Mouse (Mus musculus): ENCODE measurements around the gene Helz. TPM values are rescaled to one million over a fixed set of nuclear protein-coding genes. Genes with fewer than 3 reads are reported as not detected.
"Not testable (repeated sequence)": the region's sequence is repeated elsewhere in the genome, so short reads cannot be mapped to it uniquely, and the experiment has no call there.

Gene Helz
- total RNA-seq, 2 experiments from 2014 or later: 14.7 to 16.9 TPM

DNA sequence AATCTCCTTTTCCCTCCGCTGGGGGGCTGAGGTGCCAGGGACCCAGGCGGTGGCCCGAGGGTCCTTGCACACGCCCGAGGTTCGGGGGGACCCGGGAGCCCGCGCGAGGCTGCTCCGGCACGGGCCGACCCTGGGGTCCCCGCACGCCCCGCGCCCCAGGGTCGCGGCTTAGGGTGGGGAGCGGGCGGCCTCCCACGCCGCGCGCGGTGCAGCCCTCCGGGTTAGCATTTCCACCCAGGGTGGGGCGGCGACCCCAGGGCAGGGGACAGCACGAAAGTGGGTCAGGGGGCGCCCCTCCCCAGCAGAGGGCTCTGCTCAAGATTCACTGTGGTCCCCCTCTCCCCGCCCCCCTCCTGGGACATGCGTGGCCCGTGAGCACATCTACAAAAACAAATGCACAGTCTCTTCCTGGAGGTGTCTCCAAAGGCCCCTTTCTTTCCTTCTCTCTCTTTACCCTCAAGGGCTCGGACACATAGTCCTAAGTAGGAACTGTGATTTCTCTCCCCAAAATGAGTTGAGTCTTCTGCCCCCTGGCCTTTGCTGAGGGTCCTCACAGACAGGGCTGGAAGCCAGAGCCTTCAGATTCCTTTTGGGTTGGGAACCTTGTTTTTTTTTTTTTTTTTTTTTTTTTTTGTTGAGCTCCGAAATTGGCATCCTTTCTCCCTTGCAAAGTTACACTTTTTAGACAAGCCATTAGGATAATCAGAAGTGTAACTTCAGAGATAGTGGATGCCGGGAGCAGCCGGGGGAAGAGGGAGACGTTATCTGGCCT lies 660 bp downstream of the Helz start:
- peak; percentile 13 for DNase-seq

DNA sequence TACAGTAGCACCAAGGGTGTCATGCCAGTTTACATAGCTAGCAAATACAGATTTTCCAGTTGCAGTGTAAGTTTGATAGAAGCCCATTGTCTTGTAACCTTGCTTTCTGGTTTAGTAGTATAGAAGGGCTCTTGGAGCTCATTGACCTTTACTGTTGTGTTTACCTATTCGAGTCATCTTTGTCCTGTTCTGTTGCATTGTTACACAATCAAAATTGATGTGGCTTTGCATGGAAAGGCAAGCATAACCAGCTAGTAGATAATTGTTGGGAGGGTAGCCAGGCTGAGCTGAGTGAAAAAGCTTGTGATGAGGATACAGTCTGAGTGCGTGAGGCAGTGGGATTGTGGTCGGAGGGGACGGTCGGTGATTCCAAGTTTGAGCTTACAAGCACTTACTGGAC lies 12.1 kb downstream of the Helz start:
- DNase-seq: no peak

DNA sequence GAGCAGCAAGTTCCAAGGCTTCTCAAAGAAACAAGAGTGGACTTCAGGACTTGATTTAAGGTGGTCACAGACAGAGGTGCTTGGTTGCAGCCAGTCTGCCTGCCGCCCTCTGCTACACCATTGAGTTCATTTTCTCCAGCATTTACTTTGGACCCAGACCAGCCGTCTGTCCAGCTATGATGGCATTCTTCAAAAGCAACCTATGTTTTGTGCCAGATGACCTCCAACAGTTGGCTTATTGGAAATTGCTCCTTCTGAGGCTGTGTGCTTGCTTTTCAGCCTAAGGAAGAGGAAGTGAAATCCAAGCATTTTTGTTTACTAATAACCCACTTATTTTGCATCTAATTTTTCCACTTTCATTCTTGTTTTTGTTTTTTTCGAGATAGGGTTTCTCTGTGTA lies 19.7 kb downstream of the Helz start:
- no peak for DNase-seq

DNA sequence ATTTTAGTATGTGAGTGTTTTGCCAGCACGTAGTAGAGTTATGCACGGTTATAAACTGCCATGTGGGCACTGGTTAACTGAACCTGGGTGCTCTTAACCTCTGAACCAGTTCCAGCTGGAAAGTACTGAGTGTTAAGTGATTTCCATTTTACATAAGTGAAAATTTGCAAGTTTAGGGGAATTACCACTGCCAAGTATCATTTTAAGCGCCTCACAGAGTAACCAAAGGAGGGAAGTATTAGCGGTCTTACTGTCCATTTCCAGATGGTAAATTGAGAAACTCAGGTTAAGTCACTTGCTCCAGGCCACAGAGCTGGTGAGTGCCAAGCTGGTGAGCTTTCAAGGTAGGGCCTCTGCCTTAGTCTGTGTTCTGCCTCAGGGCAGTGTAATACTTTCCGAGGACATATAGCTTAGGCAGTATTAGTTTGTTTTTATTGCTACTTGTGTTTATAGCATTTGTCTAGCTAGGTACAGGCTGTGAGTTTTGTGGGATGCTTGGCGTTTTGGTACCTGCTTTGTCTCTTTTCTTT lies 20.8 kb downstream of the Helz start:
- DNase-seq: no peak

DNA sequence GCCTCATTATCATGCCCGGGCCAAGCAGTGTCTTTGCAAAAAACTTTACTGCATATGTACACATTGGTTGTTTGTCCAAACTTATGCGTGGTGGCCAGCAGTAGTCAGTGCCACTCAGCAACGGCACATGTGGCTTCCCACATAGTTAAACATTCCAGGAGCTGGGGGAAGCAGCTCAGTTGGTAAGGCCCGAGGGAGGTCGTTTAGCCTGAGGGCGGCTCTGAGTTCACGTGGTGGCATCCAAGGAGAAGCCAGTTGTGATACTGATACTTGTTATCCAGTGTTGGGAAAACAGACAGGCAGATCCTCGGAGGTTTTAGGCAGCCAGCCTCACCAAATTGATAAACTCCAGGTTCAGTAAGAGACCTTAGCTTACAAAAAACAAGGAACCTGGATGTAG lies 23.2 kb downstream of the Helz start:
- not testable (repeated sequence) for DNase-seq

DNA sequence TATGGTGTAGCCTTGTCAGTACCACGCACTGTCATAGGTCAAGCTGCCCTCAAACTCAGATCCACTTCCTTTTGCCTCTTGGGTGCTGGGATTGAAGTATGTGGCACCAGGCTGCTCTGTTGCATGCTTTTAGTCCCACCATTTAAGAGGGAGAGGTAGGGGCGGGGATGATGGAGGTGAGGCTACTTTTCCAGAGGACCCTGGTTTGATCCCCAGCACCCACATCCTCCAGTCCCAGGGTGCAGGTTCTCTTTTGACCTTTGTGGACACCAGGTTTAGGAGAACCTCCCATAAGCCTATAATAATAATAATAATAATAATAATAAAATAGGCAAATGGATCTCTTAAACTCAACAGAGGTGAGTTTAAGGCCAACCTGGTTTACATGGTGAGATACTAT lies 23.6 kb downstream of the Helz start:
- no peak for DNase-seq

DNA sequence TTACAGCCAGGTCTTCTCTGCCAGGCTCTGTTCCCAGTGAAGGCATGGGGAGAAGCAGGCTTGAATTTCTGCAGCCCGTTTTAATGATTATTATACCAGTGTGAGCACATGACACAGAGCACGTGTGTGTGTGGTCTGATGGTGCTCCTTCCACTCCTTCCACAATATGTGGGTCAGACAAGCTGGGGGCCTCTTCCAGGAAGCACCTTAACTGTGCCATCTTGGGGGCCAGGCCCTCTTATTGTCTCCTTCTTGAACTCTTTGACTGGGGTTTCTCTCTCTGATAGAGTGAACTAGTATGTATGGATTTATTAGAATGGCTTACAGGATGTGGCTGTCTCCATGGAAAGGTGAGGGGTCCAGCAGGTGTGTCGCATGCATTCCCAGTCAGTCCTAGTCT lies 24.8 kb downstream of the Helz start:
- DNase-seq: no peak

DNA sequence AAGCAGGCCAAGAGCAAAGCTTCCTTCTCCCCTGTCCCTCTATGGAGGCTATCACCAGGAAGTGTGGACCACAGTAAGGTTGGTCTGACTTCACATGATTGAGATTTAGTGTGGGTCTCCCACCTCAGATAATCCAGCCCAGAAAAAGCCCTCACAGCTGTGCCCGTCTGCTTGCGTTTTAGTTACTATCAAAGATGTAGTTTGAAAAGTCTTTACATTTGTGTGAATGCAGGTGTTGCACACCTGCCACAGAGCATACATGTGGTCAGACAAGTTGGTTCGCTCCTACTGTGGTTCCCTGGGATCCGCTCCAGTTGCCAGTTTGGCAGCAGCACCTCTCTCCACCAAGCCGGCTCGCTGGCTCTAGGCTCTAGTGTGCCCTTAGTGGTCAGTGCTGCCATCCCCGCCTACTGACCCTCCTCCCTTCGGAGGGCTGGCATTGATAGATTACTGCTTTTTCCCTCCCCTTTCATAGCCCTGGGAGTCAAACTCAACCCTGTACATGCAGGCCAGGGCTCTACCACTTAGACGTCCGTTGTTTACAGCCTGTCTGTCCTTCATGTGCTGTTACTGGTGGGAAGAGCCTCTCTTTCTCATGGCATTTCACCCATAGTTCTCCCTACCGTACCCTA lies 25.4 kb downstream of the Helz start:
- peak; percentile 20 for DNase-seq

DNA sequence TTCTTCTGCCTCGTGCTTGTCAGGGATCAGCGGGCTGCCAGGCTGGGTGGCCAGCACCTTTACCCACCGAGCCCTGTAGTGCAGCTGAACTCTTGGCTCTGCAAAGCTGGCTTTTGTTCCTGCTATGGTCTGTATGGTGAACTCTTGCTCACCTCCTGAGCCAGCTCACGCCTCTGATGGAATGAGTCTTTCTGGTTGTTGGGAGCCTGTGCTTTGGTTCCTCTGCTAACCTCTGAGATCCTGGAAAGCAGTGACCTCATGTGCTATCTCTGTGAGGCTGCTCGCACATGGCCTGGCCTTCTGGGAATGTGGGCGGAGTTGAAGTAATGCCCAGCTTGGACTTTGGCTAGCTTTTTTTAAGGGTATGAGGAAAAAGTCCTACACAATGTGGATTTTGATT lies 26.1 kb downstream of the Helz start:
- DNase-seq: peak; percentile 52

DNA sequence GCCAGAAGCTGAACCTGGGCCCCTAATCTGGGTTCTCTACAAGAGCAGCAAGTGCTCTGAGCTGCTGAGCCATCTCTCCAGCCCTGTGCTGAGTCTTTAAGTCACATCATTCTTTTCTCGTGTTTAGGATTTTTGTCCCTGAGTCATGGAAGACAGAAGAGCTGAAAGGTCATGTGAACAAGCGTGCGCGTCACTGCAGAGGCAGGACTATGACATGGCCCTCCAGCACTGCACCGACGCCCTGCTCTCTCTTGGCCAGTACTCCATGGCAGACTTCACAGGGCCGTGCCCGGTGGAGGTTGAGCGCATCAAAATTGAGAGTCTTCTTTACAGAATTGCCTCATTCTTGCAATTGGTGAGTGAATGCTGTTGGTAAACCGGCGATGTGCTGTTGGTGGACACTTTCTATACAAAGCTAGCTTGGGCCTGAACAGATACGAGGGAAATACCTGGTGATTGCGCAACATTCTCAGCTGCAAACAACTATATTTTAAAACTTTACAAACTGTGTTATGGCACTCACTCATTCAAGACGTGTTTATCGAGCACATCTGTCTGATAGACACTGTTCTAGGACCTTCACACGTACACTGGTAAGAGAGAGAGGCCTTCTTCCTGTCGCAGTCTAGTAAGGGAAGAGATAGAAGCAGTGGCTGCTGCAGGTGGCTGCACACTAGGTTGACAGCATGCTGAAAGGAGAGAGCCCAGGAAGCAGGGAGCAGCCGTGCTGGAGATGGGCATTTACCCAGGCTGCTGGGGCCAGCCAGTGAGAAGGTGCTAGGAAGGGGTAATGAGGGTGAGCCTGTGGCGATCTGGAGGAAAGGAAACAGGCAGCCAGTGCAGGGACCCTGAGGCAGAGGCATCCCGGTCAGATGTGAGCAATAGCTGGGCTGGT lies 27.3 kb downstream of the Helz start:
- no peak for DNase-seq

DNA sequence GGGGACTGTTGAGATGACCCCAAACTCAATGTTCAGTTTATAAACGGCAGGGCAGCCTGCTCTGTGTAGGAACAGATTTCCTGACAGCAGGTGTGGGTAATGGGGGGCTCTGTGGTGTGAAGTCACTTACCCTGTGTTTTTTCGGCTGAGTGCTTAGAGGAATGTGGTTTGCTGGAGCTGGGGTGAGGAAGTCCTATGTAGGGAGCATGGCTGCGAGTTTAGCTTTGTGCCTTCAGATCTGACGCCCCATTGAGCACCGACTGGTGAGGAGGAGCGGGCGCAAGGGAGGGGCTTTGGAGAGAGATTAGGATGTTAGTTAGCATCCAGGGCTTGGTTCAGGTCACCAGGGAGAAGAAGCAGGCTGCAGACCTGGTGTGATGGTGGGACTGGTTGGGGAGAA lies 28.5 kb downstream of the Helz start:
- no peak for DNase-seq

DNA sequence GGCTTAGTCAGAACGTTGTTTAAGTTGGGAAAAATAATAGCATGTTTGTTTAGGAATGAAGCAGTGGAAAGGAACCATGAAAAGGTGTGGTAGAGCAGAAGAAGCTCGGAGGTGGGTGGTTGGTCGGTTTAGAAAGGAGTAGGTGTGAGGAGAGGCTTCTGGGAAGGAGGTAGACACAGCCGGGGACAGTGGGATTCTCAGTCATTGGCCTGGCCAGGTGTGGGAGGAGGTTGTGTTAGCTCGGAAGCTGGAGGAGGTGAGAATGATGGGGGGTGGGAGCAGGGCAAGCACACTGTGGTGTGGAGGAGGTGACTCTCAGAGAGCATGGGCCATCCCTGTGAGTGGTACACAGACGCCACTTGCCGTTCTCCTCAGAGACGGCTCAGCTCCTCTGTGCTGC lies 29.7 kb downstream of the Helz start:
- no peak for DNase-seq

DNA sequence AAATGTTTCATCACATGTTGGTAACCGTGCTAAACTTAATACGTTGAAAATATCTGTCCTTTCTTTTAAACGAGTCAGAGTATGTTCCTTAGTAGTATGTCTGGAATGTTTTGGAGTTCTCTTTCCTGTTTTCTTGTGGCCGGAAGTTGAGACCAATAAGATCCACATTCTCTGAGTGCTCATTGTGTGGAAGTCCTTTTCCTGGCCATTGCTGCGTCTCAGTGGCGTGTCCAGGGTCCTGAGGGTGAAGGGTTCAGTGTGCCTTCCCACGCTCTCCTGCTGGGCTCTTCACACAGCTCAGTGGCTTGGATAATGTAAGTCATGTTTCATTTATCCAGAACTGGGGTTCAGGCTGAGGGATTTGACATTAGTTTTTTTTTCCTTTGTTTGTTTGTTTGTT lies 30.5 kb downstream of the Helz start:
- no peak for DNase-seq

DNA sequence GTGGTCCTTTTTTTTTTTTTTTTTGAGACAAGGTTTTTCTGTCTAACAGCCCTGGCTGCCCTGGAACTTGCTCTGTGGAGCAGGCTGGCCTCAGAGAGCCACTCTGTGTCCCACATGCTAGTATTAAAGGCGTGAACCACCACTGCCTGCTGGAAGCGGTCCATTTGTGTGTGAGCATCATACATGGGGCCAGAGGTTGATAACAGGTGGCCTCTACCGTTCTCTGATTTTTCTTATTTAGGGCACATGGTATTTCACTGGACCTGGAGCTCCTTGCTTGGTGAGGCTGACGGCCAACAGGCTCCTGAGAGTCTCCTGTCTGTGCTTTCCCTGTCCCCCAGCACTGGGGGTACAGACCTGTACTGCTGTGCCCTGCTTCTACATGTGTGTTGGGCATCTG lies 33.1 kb downstream of the Helz start:
- no peak for DNase-seq

DNA sequence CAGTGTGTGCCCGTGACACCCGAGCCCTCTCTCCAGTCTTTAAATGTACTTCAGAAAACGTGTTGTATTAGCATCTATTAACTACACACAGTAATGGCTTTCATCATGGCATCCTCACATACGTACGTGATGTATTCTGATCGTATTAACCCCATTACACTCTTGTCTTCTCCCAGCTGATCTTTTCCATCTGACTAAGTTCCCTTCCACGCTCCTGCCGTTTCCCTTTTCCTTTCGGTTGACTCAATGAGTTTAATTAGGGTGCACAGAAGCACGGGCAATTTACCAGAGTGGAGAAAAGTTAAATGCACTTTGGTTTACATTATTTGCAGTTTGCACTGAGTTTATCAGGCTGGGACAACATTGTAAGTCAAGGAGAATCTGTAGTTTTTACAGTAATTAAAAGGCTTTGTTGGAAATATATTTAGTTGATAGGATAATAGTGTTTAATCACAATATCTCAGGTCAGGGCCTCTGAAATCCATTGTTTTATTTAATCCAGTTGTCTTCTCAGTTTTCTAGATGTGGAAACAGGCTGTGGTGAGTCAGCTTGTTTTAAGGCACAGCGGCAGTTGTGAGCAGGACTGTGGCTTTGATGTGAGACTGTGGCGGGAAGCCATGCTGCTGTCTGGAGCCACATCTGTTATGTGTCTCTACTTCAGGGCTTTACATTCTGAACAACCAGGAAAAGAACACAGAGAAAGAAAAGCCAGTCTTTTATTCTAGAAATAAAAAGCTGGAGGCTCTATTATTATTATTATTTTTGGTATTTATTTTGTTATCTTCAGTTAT lies 37.1 kb downstream of the Helz start:
- no peak for DNase-seq

DNA sequence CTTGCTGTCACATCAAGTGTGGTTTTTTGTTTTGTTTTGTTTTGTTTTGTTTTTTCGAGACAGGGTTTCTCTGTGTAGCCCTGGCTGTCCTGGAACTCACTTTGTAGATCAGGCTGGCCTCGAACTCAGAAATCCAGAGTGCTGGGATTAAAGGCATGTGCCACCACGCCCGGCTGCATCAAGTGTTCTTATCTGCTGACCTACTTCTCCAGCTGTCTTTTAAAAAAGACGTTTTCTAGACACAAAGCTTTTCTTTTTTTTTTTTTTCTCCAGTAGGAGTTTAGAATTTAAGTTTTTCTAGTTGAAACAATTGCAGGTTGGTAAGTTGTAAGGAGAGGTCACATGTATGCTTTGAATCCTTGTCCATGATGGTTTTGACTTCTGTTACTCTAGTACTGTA lies 38.4 kb downstream of the Helz start:
- DNase-seq: not testable (repeated sequence)

DNA sequence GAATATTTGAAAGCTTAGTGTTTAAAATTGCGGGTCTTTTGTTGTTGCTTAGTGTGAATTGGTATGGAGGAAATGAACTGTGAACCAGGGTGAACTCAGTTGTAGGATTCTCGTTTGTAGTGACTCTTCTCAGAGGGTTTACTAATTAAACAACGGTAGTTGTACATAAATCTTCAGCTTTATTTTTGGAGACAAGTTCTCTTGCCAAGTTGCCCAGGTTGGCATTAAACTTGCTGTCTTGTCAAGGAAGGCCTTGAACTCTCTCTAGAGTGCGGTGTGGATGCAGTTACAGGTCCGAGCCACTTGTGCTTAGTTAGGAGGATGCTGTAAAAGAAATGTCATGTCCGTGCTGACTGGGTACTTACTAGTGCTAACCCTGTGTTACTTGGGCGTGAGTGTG lies 39.4 kb downstream of the Helz start:
- DNase-seq: no peak

DNA sequence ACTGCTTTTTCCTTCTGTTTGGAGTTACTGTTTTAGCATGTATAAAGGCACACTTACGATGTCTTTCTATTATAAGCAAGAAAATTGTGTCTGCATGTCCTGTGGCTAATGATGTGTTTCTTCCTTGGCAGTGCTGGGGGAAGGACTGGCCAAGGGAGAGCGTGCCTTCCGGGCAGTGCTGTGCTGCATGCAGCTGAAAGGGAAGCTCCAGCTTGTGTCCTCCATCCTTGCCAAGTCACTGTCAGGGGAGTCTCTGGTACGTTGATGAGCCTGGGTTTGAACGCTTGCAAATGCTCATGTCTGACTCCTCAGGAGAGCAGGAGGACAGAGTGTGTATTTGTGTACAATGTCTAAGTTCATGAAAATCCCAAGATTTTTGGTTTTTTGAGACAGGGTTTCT lies 44.8 kb downstream of the Helz start:
- no peak for DNase-seq

DNA sequence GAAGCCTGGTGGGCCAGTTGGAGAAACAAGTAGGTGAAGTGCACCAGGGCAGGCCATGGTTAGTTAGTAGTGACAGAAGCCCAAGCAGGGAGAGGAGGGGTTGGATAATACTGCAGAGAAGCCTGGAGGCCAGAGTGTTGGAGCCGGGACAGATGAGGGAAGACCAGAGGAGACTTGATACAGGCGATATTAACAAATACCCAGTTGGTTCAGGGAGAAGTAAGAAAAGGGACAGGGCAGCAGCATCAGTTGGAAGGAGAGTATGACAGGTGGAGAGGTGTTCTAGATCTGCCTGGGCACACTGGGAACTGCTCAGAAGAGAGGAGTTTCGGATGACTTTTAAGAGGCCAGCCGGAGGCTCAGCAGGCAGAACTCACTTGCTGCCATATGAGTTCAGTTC lies 49.7 kb downstream of the Helz start:
- peak; percentile 23 for DNase-seq

DNA sequence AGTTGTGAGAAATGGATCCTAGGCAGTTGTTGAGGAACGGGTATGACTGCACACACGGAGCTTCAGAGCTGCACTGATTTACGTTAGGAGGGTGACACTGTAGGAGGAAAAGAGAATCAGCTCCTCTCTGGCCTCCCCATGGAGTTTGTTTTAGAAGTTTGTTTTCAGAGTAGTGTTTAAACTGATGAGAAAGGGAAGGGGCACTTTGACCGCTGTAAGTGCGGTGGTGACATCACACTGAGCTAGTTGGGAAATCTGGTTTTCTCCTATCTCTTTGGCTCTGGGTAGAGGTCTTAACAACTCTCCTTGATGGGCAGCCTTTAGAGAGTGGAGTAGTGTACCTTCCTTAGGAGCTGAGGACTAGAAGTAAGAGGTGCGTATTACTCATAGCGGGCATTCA lies 58.0 kb downstream of the Helz start:
- DNase-seq: no peak

DNA sequence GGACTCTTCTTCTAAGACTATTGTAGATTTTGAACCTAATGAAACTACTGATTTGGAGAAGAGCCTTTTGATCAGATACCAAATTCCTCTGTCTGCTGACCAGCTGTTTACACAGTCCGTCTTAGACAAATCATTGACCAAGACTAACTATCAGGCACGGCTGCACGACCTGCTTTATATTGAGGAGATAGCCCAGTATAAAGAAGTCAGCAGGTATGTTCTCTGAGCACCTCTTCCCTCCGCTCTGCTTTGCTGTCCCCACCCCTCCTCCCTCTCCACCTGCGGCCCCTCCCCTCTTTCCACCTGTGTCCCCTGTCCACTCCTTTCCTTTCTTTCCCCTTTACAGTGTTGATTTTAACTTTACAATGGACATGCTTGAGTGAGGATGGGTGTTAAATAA lies 66.2 kb downstream of the Helz start:
- no peak for DNase-seq

DNA sequence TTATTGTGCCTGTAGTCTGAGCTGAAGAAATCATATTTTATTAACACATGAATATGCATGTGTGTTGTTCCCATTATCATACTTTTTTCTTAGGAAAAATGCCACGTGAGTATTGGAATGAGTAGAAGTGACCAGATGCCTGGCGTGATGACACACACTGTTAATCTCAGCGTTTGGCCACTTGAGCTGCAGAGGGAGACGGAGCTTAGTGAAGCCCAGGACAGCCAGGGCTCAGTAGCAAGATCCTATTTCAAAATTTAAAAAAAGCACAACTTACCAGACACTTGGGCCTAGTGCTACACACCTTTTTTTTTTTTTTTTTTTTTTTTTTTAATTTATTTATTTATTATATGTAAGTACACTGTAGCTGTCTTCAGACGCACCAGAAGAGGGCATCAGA lies 68.0 kb downstream of the Helz start:
- no peak for DNase-seq
